Comparison of ENCODE assay signal across 8 mouse cellular contexts in genomic region chr2:85048168-85048751, GRCm38 (mm10). TPM values are rescaled to one million over a fixed set of nuclear protein-coding genes. Genes with fewer than 3 reads are reported as not detected.
DNase-seq lines count a peak whose midpoint lies in the region; ATAC-seq lines count a peak whose summit lies in the region.

No protein-coding gene starts in this region.

- peak overlapping the region; percentile 61 for H3K4me2 ChIP-seq in intestine, embryonic 14.5 days (ENCODE audit: low read length)

- H3K9me3 ChIP-seq in intestine, embryonic 14.5 days (ENCODE audit: control insufficient read depth, low read length), result no peaks in the 10 kb centered on the region

- peaks cover 51% of the 10 kb centered on the region for H3K36me3 ChIP-seq in intestine, embryonic 14.5 days (ENCODE audit: control insufficient read depth, insufficient read depth, low read length)

- peak; percentile 57 for ATAC-seq in intestine, embryonic 14.5 days (replicated peaks; ENCODE audit: low FRiP score, low TSS enrichment, low read depth)
- ATAC-seq in erythroid progenitor cell, adult 5-6 weeks (replicated peaks; ENCODE audit: low FRiP score, poor library complexity, severe bottlenecking), result no peak

- under 1% methylated on average over 21 of the region's 44 CpGs for WGBS in intestine, embryonic 14.5 days

- peak; percentile 81 to 92 for DNase-seq in adrenal gland, adult (ENCODE audit: inconsistent age in 2 of 2, low spot score in 1 of 2)
- DNase-seq in embryo, embryonic 10 days (ENCODE audit: low spot score), result peak; percentile 74
- DNase-seq in gastrocnemius, postnatal 36 days, result peak; percentile 71 to 79
- peak; percentile 79 for DNase-seq in intestine, embryonic 14.5 days (ENCODE audit: low spot score)
- peak; percentile 73 to 83 for DNase-seq in left cerebral cortex, postnatal 36 days (ENCODE audit: low spot score in 2 of 2)
- DNase-seq in mesoderm, embryonic 11.5 days (ENCODE audit: low read depth, low spot score), result peak; percentile 71
- peak; percentile 77 for DNase-seq in right cerebral cortex, postnatal 25 days

- peak overlapping the region; percentile 59 for H3K4me3 ChIP-seq in intestine, embryonic 14.5 days (ENCODE audit: low read depth, low read length)

- no peaks in the 10 kb centered on the region for H3K27me3 ChIP-seq in intestine, embryonic 14.5 days (replicated peaks; ENCODE audit: control insufficient read depth, insufficient read depth, low read length)

- peak overlapping the region; percentile 52 for H3K9ac ChIP-seq in intestine, embryonic 14.5 days (ENCODE audit: low read length)

- H3K4me1 ChIP-seq in intestine, embryonic 14.5 days (replicated peaks; ENCODE audit: control insufficient read depth, insufficient read depth, low read length), result peaks cover 35% of the 10 kb centered on the region

- H3K27ac ChIP-seq in intestine, embryonic 14.5 days (ENCODE audit: low read depth), result peak overlapping the region; percentile 90

- intact Hi-C loops in gastrocnemius, postnatal 36 days (cut with DNase I), result loop anchor here (10.0 kb wide), 1 partner anchor 223 kb away; the partner anchor contains the start of genes Smtnl1 and Timm10
- intact Hi-C loops in left cerebral cortex, postnatal 36 days (cut with DNase I), result loop anchor here (5.0 to 10.0 kb wide), 3 partner anchors 161 to 313 kb away; partner anchors contain the start of genes Rtn4rl2, Timm10 and Ypel4

RNA-seq across cellular contexts. Expression of gene Tnks1bp1, which starts 0.4 kb away (rescaled TPM):
- 10 to 100 TPM; 27.2 to 29.6 TPM for total RNA-seq in gastrocnemius, postnatal 36 days (2021)
- 11.7 and 15.3 TPM in 2 replicates for polyA plus RNA-seq in intestine, embryonic 14.5 days (2014; fragmentation: Nextera tagmentation; extraction: Ambion mirVana)
- total RNA-seq in left cerebral cortex, postnatal 36 days (2021), result 100 to 1,000 TPM; 109 to 131 TPM
- 1.1 TPM in 1 of 2 replicates, not detected in the other for total RNA-seq in erythroid progenitor cell, adult 5-6 weeks (2015; ENCODE audit: low replicate concordance)
- 0.23 and 2.6 TPM in 2 replicates for total RNA-seq in erythroid progenitor cell, adult 5-6 weeks (2017; ENCODE audit: low replicate concordance)

RNA-seq across cellular contexts. Expression of gene P2rx3, which starts 11.0 kb away (rescaled TPM):
- total RNA-seq in gastrocnemius, postnatal 36 days (2021), result under 1 TPM; 0.57 to 0.69 TPM
- 0.62 and 2.0 TPM in 2 replicates for polyA plus RNA-seq in intestine, embryonic 14.5 days (2014; fragmentation: Nextera tagmentation; extraction: Ambion mirVana)
- total RNA-seq in left cerebral cortex, postnatal 36 days (2021), result 1 to 10 TPM; 1.6 to 2.3 TPM
- total RNA-seq in erythroid progenitor cell, adult 5-6 weeks (2015; ENCODE audit: low replicate concordance), result 1.1 and 1.3 TPM in 2 replicates
- not detected in 2 replicates for total RNA-seq in erythroid progenitor cell, adult 5-6 weeks (2017; ENCODE audit: low replicate concordance)

RNA-seq across cellular contexts. Expression of gene Ssrp1, which starts 11.2 kb away (rescaled TPM):
- total RNA-seq in gastrocnemius, postnatal 36 days (2021), result 10 to 100 TPM; 24.4 to 28.3 TPM
- 308 and 334 TPM in 2 replicates for polyA plus RNA-seq in intestine, embryonic 14.5 days (2014; fragmentation: Nextera tagmentation; extraction: Ambion mirVana)
- total RNA-seq in left cerebral cortex, postnatal 36 days (2021), result 100 to 1,000 TPM in 1 of 2 experiments, 10 to 100 TPM in 1; 94.2 to 109 TPM
- 112 TPM in 2 replicates for total RNA-seq in erythroid progenitor cell, adult 5-6 weeks (2015; ENCODE audit: low replicate concordance)
- total RNA-seq in erythroid progenitor cell, adult 5-6 weeks (2017; ENCODE audit: low replicate concordance), result 221 and 237 TPM in 2 replicates

Comparison
In these comparisons a context has a peak if more than half of its experiments do, and no peak if none do; other contexts are left out.
1. RNA of gene Tnks1bp1, which starts 0.4 kb away (total RNA-seq): 109 to 131 TPM in left cerebral cortex, postnatal 36 days and 27.2 to 29.6 TPM in gastrocnemius, postnatal 36 days; 0.23 to 2.6 TPM in erythroid progenitor cell, adult 5-6 weeks; every median in the first group is over 4 times any median in the second.
2. Peak in every context shown above with its lines, with median percentiles within 50 percentile points of each other: DNase-seq.